Mouse (Mus musculus): ENCODE measurements around the gene Zfp710. TPM values are rescaled to one million over a fixed set of nuclear protein-coding genes. Genes with fewer than 3 reads are reported as not detected.

Zfp710 gene
- polyA plus RNA-seq, 1 experiment: 30.7 TPM

GRCm38 (mm10) chr7:80052261-80052660, 27.6 kb downstream of the Zfp710 start:
- DNase-seq (ENCODE audit: low read depth, low spot score): peak; percentile 73
- WGBS: 1% methylated on average over 11 of the region's 11 CpGs

DNA sequence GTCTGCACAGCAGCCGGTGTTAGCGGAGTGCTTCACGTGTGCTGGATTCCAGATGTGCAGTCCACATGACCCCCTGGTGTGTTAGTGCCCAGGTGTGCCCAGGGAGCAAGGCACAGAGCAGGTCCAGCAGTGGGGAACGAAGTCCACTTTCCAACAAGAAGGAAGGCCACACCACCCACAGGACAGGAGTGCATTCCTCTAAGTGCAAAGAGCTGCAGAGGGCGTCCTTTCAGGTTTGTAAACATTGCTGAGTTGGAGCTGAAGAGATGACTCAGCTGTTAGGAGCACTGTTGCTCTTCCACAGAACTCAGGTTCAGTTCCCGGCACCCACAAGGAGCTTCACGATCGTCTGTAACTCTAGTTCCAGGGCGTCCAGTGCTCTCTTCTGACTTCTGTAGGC, 28.5 kb downstream of the Zfp710 start:
- no peak for DNase-seq (ENCODE audit: low read depth, low spot score)
- 72% methylated on average over 9 of the region's 9 CpGs for WGBS

GRCm38 (mm10) chr7:80055781-80056180, 31.2 kb downstream of the Zfp710 start:
- WGBS: 56% methylated on average over 12 of the region's 12 CpGs

DNA sequence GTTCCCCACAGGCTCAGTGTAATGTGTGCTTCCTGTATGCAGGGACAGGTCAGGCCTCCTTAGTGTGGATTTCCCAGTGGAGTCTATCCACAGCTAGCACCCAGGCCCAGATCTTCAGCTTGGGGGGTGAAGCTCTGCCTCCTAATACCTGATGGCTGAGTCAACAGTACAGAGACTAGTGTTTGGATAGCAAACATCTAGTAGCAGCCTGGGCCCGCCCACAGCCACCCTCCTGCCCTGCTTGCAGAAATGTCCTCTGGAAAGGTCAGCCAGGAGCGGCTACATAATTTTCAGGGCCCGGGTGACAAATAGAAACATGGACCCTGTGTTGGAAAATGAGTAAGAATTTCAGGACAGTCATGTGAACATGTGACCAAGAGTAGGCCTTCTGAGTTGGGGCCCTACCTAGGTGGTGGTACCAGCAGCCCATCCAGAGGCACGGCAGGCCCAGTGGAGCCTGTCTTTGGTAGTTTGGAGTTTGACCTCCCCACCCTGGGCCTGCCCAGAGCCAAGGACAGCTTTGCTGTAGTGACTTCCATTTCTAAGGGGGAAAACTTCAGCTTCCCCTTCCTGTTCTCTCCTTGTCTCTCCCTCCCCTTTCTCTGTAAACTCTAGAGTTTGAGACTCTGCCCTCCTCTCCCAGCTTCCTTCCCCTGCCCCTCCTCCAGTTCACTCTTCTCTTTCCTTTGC, 32.5 kb downstream of the Zfp710 start:
- 11% methylated on average over 4 of the region's 4 CpGs for WGBS
- DNase-seq (ENCODE audit: low read depth, low spot score): no peak

More at GRCm38 (mm10) chr7:80055781-80056180, 31.2 kb downstream of the Zfp710 start:
- DNase-seq (ENCODE audit: low read depth, low spot score): no peak

GRCm38 (mm10) chr7:80057781-80058180, 33.2 kb downstream of the Zfp710 start:
- no peak for DNase-seq (ENCODE audit: low read depth, low spot score)
- 24% methylated on average over 14 of the region's 14 CpGs for WGBS

- no peak for DNase-seq (ENCODE audit: low read depth, low spot score)
- 80% methylated on average over 4 of the region's 4 CpGs for WGBS
Observed at GRCm38 (mm10) chr7:80058405-80059063, 33.9 kb downstream of the Zfp710 start.

DNA sequence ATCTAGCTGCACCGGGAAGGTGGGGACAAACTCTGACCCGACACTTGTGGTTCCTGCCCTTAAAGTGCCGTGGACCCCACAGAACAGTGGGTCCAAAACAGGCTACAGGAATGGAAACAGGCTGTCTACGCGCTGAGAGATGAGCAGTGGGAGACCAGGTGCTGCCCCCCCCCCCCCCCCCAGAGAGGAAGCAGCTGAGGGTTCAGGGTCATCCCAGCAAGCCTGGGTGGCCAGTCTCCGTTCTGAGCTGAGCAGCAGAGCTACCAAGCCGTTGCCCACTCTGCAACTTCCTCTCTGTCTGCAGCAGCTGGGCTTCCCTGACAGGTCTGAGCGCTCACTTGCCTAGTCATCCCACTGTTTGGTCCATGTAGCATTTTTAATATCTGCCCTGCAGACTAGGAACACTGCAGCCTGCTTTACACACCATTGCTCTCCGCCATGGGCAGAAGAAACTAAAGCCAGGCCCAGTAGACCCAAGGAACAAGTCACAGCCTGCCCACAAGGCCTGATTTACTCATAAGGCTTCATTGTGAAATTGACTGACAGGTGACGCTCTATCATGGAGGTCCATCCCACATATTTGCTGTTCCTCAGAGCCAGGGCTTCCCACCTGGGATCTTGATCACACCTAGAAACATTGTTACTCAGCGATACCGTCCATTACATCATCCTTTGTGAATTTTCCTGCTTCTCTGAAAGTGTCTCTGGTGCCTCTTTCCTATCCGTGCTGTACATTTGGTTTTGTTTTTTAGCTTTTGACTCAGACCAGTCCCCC, 34.6 kb downstream of the Zfp710 start:
- no peak for DNase-seq (ENCODE audit: low read depth, low spot score)

GRCm38 (mm10) chr7:80060012-80060778, 35.6 kb downstream of the Zfp710 start:
- 38% methylated on average over 10 of the region's 10 CpGs for WGBS

More for the DNA sequence above, 34.6 kb downstream of the Zfp710 start:
- 77% methylated on average over 13 of the region's 13 CpGs for WGBS

DNA sequence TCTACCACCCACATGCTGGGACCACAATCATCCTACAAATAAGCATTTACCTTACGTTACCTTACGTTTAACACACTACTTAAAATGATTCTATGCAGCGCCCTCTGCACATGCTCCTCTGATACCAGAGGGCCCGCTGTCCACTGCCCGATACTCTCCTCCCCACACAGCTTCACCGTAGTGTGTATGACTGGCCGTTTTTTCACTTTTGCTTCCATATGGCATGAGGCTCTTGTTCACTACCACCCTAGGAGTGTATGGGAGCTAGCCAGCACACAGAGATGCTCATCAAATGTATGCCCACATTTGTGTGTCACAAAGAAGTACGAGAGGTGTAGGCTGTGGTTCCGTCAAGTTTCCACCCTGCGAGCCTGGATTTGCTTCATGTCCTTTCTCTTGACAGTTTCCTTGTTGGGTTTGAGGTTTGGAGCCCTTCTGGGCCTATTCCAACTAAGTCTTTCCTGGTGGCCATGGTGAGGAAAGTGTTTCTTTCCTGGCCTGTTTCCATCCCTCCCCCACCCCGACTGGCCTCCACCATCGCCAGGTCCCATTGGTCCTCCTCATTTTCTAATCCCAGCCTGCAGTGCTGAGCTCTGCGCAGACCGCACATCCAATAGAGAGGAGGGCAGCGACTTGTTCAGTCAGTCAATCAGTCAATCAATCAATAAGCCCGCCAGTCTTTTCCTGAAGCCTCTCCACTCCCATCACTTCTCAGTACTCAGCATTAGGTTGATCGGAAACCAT, 37.6 kb downstream of the Zfp710 start:
- DNase-seq (ENCODE audit: low read depth, low spot score): no peak
- WGBS: 93% methylated on average over 17 of the region's 17 CpGs

More at GRCm38 (mm10) chr7:80060012-80060778, 35.6 kb downstream of the Zfp710 start:
- peak; percentile 58 for DNase-seq (ENCODE audit: low read depth, low spot score)

- no peak for DNase-seq (ENCODE audit: low read depth, low spot score)
- 80% methylated on average over 5 of the region's 5 CpGs for WGBS
Observed at GRCm38 (mm10) chr7:80063244-80063643, 38.6 kb downstream of the Zfp710 start.

- 86% methylated on average over 15 of the region's 15 CpGs for WGBS
- no peak for DNase-seq (ENCODE audit: low read depth, low spot score)
Observed at GRCm38 (mm10) chr7:80063902-80064736, 39.5 kb downstream of the Zfp710 start.

GRCm38 (mm10) chr7:80065250-80065649, 40.6 kb downstream of the Zfp710 start:
- DNase-seq (ENCODE audit: low read depth, low spot score): no peak
- 95% methylated on average over 3 of the region's 3 CpGs for WGBS

GRCm38 (mm10) chr7:80066675-80067455, 42.3 kb downstream of the Zfp710 start:
- no peak for DNase-seq (ENCODE audit: low read depth, low spot score)
- 69% methylated on average over 13 of the region's 13 CpGs for WGBS

- WGBS: 73% methylated on average over 5 of the region's 7 CpGs
- DNase-seq (ENCODE audit: low read depth, low spot score): no peak
Observed at GRCm38 (mm10) chr7:80068341-80068740, 43.7 kb downstream of the Zfp710 start.

- no peak for DNase-seq (ENCODE audit: low read depth, low spot score)
- WGBS: 22% methylated on average over 13 of the region's 13 CpGs
Observed at GRCm38 (mm10) chr7:80069615-80070327, 45.2 kb downstream of the Zfp710 start.

- DNase-seq (ENCODE audit: low read depth, low spot score): no peak
- WGBS: 92% methylated on average over 9 of the region's 9 CpGs
Observed at GRCm38 (mm10) chr7:80071209-80071608, 46.6 kb downstream of the Zfp710 start.

GRCm38 (mm10) chr7:80072297-80072696, 47.7 kb downstream of the Zfp710 start:
- 93% methylated on average over 6 of the region's 6 CpGs for WGBS
- DNase-seq (ENCODE audit: low read depth, low spot score): no peak
